Mouse (Mus musculus): ENCODE results near the gene Mia3.
A peak's percentile ranks its signal among the peaks of the same experiment; 100 is the strongest.
"Not testable (repeated sequence)": the region's sequence is repeated elsewhere in the genome, so short reads cannot be mapped to it uniquely, and the experiment has no call there.

The Mia3 gene

DNA sequence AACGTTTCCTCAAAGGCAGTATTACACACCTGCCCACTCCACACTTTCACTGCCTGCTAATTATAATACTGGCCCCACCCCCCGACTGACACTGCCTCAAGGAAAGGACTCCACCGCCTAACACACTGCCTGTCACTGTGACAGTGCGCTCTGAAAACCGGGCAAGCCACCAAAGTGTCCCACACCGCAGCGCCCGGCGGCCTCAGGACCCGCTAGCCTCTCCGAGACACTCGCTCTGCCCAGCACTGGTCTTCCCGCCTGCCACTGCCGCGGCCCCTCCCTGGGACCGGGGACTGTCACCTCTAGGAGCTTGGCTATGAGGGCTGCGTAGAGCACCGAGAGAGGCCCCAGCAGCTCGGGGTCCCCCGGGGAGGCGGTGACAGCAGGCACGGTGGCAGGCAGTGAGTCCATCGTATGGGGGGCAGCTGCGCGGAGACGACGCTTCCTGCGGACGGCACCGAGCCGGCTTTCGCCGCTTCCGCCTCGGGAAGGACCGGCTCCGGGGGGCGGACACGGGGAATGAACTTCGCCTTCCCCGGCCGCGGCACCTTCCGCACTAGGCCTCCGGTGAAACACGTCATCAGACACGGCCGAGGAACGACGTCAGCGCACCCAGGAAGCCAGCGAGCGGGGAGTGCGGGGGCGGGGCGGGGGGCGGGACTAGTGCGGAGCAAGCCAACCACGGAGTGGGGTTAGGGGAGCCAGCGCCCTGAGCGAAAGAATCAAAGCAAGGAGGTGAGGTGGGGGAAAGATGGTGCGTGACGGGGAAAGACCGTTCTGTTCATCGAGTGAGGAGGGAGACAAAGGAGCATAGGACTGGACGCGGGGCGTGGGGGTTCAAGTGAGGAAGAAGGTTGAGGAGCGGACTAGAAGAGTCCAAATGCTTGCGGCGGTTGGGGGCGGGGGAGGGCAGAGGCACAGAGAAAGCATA is 24.2 kb downstream of the Mia3 start:
- peak; percentile 82 for DNase-seq (ENCODE audit: low read depth, low spot score)

DNA sequence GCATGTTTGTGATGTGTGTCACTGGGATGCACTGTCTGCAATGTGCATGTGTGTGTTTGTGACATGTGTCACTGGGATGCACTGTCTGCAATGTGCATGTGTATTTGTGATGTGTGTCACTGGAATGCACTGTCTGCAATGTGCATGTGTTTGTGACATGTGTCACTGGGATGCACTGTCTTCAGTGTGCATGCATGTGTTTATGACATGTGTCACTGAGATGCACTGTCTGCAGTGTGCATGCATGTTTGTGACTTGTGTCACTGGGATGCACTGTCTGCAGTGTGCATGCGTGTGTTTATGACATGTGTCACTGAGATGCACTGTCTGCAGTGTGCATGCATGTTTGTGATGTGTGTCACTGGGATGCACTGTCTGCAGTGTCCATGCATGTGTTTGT is 26.5 kb downstream of the Mia3 start:
- DNase-seq (ENCODE audit: low read depth, low spot score): not testable (repeated sequence)

DNA sequence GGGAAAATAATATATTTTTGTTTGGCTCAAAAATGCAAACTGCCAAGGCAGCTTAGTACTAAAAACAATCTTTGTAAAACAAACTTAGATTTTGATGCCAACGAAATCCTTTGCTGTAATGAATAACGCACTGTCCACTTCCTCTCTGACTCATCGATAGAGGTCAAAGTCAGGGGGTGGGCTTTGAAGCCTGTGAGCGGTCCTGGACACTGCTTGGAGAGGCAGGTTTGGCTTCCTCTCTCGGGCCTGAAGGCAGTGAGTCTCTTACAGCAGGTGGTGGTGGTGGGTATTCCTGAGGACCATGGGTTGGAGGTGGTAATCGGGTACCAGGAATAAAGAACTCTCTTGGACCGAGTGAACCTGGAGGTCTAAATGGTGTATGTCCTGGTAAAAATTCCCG is 42.2 kb downstream of the Mia3 start:
- no peak for DNase-seq (ENCODE audit: low read depth, low spot score)

DNA sequence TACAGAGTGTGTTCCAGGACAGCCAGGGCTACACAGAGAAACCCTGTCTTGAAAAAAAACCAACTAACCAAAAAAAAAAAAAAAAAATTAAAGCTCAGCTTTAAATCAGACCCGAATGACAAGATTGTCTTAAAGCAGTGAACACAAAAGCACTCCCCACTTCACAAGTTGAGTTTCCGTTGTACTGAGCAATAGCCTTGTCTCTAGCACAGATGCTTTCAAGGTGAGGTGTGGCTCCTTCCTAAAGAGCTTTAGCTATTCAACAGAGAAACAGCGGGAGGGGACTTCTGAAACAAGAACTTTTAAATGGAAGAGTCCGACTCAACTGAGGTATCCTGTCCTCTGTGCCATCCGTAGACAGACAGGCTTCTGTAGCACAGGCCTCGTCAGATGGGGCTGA is 44.9 kb downstream of the Mia3 start:
- peak; percentile 97 for DNase-seq (ENCODE audit: low read depth, low spot score)

DNA sequence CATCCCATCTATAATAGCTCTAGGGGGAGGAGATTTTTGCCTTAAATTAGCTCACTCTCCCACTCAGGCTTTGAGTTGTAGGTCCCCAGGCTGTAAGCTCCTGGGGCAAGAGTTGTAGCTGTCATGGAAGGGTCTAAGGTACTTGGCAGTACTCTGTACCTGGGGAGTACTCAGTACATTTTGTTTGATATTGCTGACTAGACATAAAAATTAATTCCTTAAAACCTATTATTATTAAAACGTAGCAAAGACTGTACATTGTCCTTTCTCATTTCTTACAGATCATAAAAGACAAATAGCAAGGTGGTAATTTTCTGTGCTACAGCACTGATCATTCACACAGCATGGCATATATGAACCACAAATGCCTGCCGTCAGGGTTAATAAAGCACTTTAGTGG is 45.4 kb downstream of the Mia3 start:
- no peak for DNase-seq (ENCODE audit: low read depth, low spot score)

DNA sequence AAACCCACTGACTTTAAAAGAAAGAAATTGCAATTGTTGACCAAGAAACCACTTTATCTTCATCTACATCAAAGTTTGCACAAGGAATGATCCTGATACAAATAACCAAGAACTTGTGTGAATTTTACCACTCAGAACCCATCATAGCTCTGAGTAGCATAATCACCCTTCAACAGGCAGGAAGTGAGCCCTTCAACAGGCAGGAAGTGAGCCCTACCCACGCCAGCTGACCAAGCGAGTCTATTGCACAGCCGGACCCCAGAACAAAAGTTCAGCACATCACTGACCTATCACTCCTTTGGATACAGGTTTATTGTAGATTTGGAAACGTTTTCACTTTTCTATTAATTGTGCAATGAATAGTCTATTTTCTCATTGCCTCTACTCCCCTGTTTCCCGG is 46.9 kb downstream of the Mia3 start:
- DNase-seq (ENCODE audit: low read depth, low spot score): not testable (repeated sequence)

DNA sequence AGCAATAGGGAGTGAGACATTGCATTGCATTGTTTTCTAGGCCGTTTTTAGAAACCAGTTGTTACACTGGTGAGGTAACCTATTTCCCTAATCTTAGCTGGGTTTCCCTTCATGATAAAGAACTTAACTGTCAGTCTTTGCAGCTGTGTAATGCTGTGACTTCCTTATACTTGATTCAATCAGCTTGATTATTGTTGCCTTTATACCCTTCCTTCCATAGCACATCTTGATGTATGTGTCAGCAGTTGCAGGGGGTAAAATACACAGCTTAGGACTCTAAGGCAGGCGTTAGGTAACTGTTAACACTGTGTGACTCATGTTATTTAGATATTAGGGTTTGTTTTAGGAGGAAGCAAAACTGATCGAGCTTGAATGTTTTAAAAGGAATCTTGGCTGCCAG is 48.6 kb downstream of the Mia3 start:
- DNase-seq (ENCODE audit: low read depth, low spot score): no peak

DNA sequence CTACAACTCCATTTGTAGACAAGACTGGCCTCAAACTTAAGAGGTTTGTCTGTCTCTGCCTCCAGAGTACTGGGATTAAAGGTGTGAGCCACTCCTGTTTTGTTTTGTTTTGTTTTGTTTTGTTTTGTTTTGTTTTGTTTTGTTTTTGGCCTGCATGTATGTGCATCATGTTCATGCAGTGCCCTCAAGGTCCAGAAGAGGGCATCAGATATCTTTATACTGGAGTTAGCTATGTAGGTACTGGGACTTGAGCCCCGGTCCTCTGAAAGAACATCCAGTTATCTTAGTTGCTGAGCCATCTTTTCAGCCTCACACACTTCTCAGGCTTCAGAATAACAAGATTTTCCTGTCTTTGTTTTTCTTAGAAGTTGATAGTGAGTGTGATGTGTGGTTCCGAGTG is 53.6 kb downstream of the Mia3 start:
- peak; percentile 65 for DNase-seq (ENCODE audit: low read depth, low spot score)

DNA sequence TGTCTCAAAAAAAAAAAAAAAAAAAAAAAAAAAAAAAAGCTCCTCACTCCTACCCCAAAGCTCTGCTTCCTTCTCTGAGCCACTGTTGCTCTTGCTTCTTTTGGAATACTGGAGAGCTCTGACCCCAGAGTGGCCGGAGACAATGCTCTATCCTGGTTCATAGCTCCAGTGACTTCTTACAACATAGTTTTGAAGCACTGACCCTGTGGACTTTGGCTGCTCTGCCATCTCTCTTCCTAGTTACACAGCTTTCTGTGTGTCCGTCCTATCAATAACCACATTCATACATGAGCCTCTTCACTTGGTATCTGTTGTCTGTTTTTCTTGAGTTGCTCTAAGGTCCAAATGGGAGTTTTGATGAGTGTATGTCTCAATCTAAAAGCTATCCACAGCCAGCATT is 57.3 kb downstream of the Mia3 start:
- DNase-seq (ENCODE audit: low read depth, low spot score): no peak

DNA sequence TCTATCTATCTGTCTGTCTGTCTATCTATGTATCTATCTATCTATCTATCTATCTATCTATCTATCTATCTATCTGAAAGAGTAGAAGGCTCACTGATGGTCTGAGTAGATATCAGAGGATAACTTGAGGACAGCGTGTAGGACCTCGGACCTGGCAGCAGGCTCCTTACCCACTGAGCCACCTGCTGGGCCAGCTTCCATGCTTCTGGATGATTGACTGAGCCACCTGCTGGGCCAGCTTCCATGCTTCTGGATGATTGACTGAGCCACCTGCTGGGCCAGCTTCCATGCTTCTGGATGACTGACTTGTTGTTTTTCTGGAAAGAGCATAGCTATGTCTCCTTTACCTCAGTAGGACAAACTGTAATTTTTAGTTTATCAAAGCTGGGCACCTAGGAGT is 59.8 kb downstream of the Mia3 start:
- not testable (repeated sequence) for DNase-seq (ENCODE audit: low read depth, low spot score)

DNA sequence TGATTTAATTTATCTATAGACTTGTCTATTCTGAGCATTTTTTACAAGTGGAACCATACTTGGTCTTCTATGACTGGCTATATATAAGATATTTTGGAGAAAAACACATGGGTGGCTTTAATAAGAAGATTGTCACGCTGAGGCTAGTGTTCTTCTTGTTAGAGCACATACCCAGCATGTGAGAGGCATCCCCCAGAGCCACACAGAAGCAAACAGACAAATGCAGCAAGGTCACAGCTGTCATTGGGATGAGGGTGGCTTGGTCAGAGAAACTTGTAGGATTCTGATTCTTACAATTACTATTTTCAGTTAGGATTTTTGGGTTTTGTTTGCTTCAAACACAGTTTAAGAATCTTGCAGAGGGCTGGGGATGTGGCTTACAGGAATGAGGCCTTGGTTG is 60.9 kb downstream of the Mia3 start:
- DNase-seq (ENCODE audit: low read depth, low spot score): no peak

DNA sequence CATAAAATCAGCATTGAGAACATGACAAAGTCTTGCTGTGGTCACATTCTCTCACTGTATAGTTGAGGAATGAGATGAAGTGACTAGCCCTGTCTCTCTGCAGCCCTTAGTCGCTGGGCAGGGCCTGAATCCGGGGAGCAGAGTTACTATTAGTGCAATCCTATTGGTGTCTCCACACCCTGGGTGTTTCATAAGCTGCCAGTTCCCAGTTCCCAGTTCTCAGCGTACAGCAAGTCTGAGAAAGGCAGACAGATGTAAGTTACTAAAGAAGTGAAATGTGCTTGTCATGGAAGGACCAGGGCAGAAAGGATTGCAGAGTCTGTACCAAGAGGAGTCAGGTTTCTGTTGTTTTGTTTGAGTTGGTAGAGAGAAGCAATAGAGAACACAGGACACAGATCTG is 61.8 kb downstream of the Mia3 start:
- DNase-seq (ENCODE audit: low read depth, low spot score): no peak

DNA sequence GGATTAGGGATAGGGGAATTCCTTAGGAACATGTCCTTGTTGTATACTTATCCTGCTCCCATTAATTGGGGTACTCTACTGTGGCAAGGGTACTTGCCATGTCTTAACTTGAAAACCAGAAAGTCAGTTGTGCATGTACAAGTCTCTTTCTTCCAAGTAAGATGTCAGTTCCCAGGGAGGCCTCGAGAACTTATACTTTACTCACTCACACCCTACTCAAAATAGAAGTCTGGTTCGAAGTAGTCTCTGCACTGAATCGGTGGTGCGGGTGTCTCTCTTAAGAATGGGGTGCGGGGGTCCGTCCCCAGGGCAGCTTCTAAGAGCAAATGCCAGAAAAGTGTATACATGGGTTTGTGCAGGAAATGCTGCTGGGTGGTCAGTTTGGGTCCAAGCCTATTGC is 70.2 kb downstream of the Mia3 start:
- DNase-seq (ENCODE audit: low read depth, low spot score): peak; percentile 99

DNA sequence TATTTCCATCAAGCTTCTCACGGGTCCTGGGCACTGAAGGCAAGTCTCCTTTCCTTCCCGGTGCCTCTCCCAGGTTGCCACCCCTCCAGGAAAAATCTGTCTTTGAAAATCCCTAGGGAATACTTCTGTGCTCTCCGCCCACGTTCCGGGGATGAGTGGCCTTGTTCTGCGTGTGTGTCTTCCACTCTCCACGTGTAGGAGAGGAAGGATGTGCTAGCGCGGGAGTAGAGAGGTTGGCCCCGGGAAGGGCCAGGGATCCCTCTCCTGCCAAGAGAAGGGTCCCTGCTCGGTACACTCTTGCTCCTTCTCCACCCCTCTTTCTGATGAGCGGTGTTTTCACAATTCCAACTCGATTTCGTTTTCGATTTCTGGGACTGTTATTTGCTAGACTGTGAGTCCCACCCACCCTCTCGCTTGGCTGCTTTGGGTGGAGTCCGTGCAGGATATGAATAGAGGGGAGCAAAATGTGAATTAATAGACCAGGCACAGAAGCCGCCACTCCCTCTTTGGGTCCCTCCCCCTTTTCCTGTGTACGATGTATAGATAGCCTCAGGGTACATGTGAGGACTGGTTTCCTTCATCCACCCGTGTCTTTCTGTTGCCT is 71.4 kb downstream of the Mia3 start:
- DNase-seq (ENCODE audit: low read depth, low spot score): peak; percentile 66

DNA sequence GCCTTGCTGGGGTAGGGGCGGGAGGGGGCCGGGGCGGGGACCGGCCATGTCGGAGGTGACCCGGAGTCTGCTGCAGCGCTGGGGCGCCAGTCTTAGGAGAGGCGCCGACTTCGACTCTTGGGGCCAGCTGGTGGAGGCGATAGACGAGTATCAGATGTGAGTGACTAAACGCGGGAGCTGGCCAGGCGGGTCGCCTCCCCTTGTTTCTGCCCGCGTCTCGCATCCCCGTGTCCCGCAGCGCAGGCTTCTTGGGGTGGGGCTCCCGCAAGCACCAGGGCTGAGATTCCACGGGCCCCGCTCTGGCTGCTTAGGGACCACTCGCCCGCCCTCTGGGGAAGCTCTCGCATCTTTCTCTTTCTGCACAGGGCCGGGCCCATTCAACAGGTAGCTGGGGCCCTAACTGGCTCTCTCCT is 71.9 kb downstream of the Mia3 start:
- DNase-seq (ENCODE audit: low read depth, low spot score): peak; percentile 71

DNA sequence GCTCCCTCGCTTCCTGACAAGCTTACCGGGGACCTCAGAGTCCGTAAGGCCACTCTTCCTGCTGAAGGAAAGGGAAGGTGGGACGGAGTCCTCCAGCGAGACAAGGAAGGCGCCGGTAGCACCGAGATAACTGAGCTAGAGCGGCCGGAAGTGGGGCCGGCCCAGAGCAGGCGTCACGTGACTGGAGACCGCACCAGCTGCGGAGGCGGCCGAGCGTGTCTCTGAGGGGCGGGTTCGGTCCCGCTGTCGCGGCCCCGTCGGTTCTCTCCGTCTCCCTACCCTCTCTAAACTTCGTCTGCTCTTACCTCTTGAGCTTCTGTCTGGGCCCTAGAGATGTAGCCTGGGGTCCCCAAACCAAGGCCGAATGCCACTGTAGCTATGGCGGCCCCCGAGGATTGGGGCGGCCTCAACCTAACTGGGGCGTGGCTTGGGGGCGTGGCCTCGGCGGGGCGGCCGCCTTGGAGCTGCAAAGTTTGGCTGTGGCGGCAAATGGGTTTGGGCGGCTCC is 72.4 kb downstream of the Mia3 start, which contains the start of gene Brox:
TSS of gene Brox (minus strand) at position 393 of the 507 bp plus-strand sequence.
- DNase-seq (ENCODE audit: low read depth, low spot score): peak; percentile 92

DNA sequence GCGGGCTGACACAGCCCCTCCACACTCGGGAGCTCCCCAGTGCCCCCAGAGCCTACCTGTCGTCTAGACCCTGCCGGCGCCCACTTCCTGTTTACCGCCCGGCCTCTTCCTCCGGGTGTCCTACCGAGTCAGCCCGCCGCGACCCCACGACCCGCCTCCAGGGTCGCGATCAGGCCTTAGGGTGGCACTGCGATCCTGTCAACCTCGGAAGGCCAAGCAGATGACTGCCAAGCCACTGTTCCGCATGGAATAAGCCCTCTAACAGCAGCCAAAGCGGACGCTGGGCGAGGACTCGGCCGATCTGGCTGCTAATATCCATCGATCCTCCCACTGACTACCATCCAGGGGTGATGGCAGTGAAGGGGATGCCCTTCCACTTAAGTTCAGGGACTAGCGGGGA is 72.9 kb downstream of the Mia3 start, which contains the start of gene Aida:
TSS of gene Aida (plus strand) at position 126 of the 400 bp plus-strand sequence.
- peak; percentile 70 for DNase-seq (ENCODE audit: low read depth, low spot score)

DNA sequence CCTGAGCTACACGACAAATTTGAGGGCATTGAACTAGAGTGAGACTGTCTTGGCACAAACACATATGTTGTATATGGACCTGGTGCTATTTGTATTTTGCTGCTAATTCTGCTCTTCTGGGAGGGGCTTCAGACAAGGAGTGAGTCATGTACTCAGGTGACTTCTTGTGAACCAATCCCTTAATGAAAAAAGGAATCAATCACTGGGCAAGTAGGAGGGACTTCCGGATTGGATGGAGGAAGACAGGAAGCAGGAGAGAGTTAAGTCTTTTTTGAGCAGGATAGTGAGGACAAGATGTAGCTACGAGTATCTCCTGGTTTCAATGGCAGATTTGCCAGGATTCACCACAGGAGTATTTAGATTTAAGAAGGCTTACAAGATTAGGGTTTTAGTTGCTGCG is 79.8 kb downstream of the Mia3 start:
- peak; percentile 94 for DNase-seq (ENCODE audit: low read depth, low spot score)

DNA sequence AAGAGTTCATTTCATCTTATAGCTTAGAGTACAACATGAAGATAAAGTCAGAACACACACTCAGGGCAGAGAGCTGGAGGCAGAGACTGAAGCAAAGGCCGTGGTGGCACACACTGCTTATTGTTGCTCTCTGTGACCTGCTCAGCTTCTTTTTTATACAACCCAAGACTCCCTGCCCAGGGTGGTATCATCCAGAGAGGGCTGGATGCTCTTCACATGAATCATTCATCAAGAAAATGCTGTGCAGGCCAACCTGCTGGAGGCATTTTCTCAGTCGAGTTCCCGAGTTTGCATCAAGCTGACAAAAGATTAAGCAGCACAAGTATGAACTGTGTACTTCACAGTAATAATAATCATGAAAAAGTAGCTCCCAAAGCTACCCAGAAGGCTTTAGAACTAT is 81.0 kb downstream of the Mia3 start:
- DNase-seq (ENCODE audit: low read depth, low spot score): no peak

Measured in R1 (cell line).